Mouse (Mus musculus) lung, adult 10 weeks (tissue): ENCODE results near the gene Kmt2b. TPM values are rescaled to one million over a fixed set of nuclear protein-coding genes. Genes with fewer than 3 reads are reported as not detected.

Experiments
- polyA plus RNA-seq: library from polyadenylated mRNA; stranded (reverse); fragments of 350-450 nt; fragmentation: Illumina TruSeq; extraction: RNeasy Lipid Tissue Mini Kit (QIAGEN cat#74804); gene quantifications from one replicate; pipeline ENCODE4 v1.2.3, GENCODE M21; 2014; ENCODE audit warnings: low read depth, low replicate concordance; ENCODE audit not compliant: insufficient read depth

The Kmt2b gene
- 8.2 TPM for polyA plus RNA-seq

GRCm38 (mm10) chr7:30588676-30589434 is at the start of gene Kmt2b:
Gene Kmt2b (minus strand): TSS chr7:30588726.

GRCm38 (mm10) chr7:30635752-30636151 is 47.2 kb upstream of the Kmt2b start, which contains the start of gene Etv2:
Gene Etv2 (minus strand): TSS chr7:30635852.

GRCm38 (mm10) chr7:30625530-30626384 is 37.2 kb upstream of the Kmt2b start, which contains the start of gene Cox6b1:
Gene Cox6b1 (minus strand): TSS chr7:30626151.

GRCm38 (mm10) chr7:30612654-30613402 is 24.3 kb upstream of the Kmt2b start, which contains the start of gene Upk1a:
Gene Upk1a (minus strand): TSS chr7:30612847.

GRCm38 (mm10) chr7:30598786-30599185 is 10.3 kb upstream of the Kmt2b start, which contains the start of gene Zbtb32:
Gene Zbtb32 (minus strand): TSS chr7:30598909.

GRCm38 (mm10) chr7:30564970-30565571 is 23.5 kb downstream of the Kmt2b start, which contains the start of gene Igflr1:
Gene Igflr1 (plus strand): TSS chr7:30565427.

GRCm38 (mm10) chr7:30563117-30563905 is 25.2 kb downstream of the Kmt2b start, which contains the start of the genes U2af1l4, Gm49396 and Psenen:
Gene U2af1l4 (plus strand): TSS chr7:30563301.
Gene Gm49396 (plus strand): TSS chr7:30563344.
Gene Psenen (minus strand): TSS chr7:30563627.

GRCm38 (mm10) chr7:30559443-30559954 is 29.0 kb downstream of the Kmt2b start, which contains the start of gene Lin37:
Gene Lin37 (minus strand): TSS chr7:30559838.

GRCm38 (mm10) chr7:30552102-30553020 is 36.2 kb downstream of the Kmt2b start, which contains the start of the genes Hspb6 and Proser3:
Gene Hspb6 (plus strand): TSS chr7:30552178.
Gene Proser3 (minus strand): TSS chr7:30552299.

GRCm38 (mm10) chr7:30534633-30535577 is 53.6 kb downstream of the Kmt2b start, which contains the start of gene Arhgap33:
Gene Arhgap33 (minus strand): TSS chr7:30535060.

Other genes with a start within 250 kb of the Kmt2b start
- 2.7 TPM for gene Lrfn3, start 226.0 kb downstream of the Kmt2b start, polyA plus RNA-seq
- gene Tyrobp, start 175.0 kb downstream of the Kmt2b start, polyA plus RNA-seq: 345 TPM
- gene Hcst, start 168.9 kb downstream of the Kmt2b start, polyA plus RNA-seq: 19.1 TPM
- gene Nfkbid, start 167.0 kb downstream of the Kmt2b start, polyA plus RNA-seq: 3.7 TPM
- 5.0 TPM for gene Aplp1, start 143.2 kb downstream of the Kmt2b start, polyA plus RNA-seq
- gene Kirrel2, start 131.0 kb downstream of the Kmt2b start, polyA plus RNA-seq: not detected
- gene Nphs1, start 130.4 kb downstream of the Kmt2b start, polyA plus RNA-seq: not detected
- gene Prodh2, start 95.1 kb downstream of the Kmt2b start, polyA plus RNA-seq: not detected
- 1.8 TPM for gene Arhgap33, start 53.7 kb downstream of the Kmt2b start, polyA plus RNA-seq
- gene Hspb6, start 36.5 kb downstream of the Kmt2b start, polyA plus RNA-seq: 15.7 TPM
- gene Proser3, start 36.4 kb downstream of the Kmt2b start, polyA plus RNA-seq: 3.8 TPM
- gene Lin37, start 28.9 kb downstream of the Kmt2b start, polyA plus RNA-seq: 24.8 TPM
- gene U2af1l4, start 25.4 kb downstream of the Kmt2b start, polyA plus RNA-seq: 48.6 TPM
- gene Gm49396, start 25.4 kb downstream of the Kmt2b start, polyA plus RNA-seq: 3.4 TPM
- gene Psenen, start 25.1 kb downstream of the Kmt2b start, polyA plus RNA-seq: 190 TPM
- 8.4 TPM for gene Igflr1, start 23.3 kb downstream of the Kmt2b start, polyA plus RNA-seq
- 2.5 TPM for gene Zbtb32, start 10.2 kb upstream of the Kmt2b start, polyA plus RNA-seq
- gene Upk1a, start 24.1 kb upstream of the Kmt2b start, polyA plus RNA-seq: 2.1 TPM
- 694 TPM for gene Cox6b1, start 37.4 kb upstream of the Kmt2b start, polyA plus RNA-seq
- gene Etv2, start 47.1 kb upstream of the Kmt2b start, polyA plus RNA-seq: not detected
- gene Rbm42, start 61.6 kb upstream of the Kmt2b start, polyA plus RNA-seq: 62.6 TPM
- 7.4 TPM for gene Haus5, start 76.3 kb upstream of the Kmt2b start, polyA plus RNA-seq
- not detected for gene Pmis2, start 82.9 kb upstream of the Kmt2b start, polyA plus RNA-seq
- gene 2200002J24Rik, start 110.2 kb upstream of the Kmt2b start, polyA plus RNA-seq: not detected
- not detected for gene Atp4a, start 123.5 kb upstream of the Kmt2b start, polyA plus RNA-seq
- gene Tmem147, start 140.8 kb upstream of the Kmt2b start, polyA plus RNA-seq: 100 TPM
- not detected for gene Gapdhs, start 155.0 kb upstream of the Kmt2b start, polyA plus RNA-seq
- gene Sbsn, start 162.7 kb upstream of the Kmt2b start, polyA plus RNA-seq: 17.0 TPM
- 66.8 TPM for gene Dmkn, start 175.0 kb upstream of the Kmt2b start, polyA plus RNA-seq
- not detected for gene Krtdap, start 199.2 kb upstream of the Kmt2b start, polyA plus RNA-seq
- 1.6 TPM for gene Ffar2, start 235.0 kb upstream of the Kmt2b start, polyA plus RNA-seq